Mouse (Mus musculus): Measurements from ENCODE around the gene Ephb3. TPM values are rescaled to one million over a fixed set of nuclear protein-coding genes. Genes with fewer than 3 reads are reported as not detected.

Gene Ephb3
- polyA plus RNA-seq, 1 experiment = 21.4 TPM

DNA sequence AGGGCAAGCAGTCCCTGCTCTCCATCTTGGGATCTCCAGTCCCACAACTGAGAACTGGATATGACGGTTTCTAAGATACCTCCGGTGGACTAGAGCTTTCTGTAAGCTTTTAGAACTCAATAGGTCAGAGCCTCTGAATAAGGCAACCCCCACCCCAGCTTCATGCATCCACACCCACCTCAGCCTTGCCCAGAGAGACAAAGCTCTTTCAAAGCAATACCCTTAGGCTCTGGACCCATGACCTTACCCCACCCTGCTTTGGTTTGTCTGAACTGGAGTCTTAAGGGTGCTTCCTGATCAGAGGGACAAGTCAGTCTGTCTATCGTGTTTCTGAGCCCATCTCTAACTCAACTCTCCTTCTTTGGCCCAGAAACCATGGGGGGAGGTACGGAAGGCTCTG is 1.8 kb upstream of the Ephb3 start:
- no peak overlapping the region for H3K27ac ChIP-seq (ENCODE audit: insufficient read depth, low read length)
- TF ChIP-seq CTCF (IDR thresholded peaks at IDR 0.05; ENCODE audit: extremely low read depth, insufficient read depth, low read length) (no peak), POLR2A (IDR thresholded peaks at IDR 0.05; ENCODE audit: extremely low read depth, insufficient read depth, low read length) (no peak)
- H3K4me1 ChIP-seq (ENCODE audit: control insufficient read depth, insufficient read depth, low read length) = 0 out of 2 replicates have a peak, but pooled peaks cover 2% of the 10 kb centered on the region
- H3K4me3 ChIP-seq (ENCODE audit: insufficient read depth, low read length) = no peak overlapping the region

DNA sequence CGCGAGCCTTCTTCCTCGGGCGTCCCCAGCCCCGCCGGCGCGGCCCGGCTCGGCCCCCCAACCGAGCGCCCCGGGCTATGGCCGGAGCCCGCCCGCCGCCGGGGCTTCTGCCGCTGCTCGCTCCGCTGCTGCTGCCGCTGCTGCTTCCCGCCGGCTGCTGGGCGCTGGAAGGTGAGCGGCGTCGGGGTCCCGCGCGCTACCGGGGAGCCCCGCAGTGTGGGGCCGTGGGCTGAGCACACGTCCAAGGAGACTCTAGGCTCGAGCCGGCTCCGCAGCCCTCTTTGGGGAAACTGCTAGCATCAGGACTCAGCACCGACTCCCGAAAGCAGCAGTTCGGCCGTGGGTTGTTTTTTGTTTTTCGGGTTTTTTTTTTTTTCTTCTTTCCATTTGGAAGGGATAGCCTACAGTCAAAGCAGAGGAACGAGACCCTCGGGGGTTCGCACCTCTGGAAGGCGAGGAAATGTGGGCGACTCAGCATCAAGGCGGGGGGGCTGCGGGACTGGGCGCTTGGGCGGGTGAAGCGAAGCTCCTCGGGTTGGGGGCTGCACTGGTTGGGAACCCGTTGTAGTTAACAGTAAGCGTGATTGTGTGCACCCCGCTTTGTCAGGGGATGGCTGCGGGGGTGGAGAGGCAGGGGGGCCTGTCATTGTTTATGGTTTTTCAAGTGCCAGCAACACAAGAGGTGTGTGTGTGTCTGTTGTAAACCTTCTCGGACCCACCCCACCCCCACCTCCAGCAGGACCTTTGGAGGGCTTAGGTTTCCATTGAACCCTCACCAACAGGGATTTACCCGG is 735 bp downstream of the Ephb3 start:
- TF ChIP-seq CTCF (IDR thresholded peaks at IDR 0.05; ENCODE audit: extremely low read depth, insufficient read depth, low read length) (no peak), POLR2A (IDR thresholded peaks at IDR 0.05; ENCODE audit: extremely low read depth, insufficient read depth, low read length) (no peak)

DNA sequence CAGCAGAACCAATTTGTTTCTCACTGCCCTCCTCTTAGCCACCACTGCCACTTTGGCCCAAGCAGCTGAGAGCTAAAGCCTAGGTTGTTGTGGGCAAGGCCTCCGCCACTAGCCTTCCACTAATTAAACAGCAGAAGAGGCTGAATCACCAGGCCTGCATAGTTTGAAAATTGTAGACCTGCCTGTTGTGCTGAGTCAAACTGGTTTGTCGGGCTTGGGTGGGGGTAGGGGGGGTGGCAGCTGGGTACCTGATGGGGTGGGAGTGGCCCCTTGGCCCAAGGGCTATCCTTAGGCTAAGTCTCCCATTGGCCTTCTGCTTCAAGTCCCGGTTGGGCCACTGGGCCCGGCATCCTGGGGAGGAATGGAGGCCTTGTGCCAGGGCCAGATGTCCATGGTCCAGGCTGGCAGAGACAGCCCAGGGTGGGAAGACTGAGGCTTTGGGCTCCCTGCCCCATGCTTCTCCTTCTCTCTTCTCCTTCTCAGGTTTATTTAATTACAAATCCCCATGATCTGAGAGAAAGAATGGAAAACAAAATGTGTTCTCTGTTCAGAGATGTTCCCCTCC is 3.5 kb downstream of the Ephb3 start:
- Histone ChIP-seq H3K27ac (ENCODE audit: insufficient read depth, low read length) (no peak overlapping the region), H3K4me3 (ENCODE audit: insufficient read depth, low read length) (no peak overlapping the region), H3K4me1 (ENCODE audit: control insufficient read depth, insufficient read depth, low read length) (peaks cover 13% of the 10 kb centered on the region)
- no peak for TF ChIP-seq POLR2A (IDR thresholded peaks at IDR 0.05; ENCODE audit: extremely low read depth, insufficient read depth, low read length)
- TF ChIP-seq CTCF (IDR thresholded peaks at IDR 0.05; ENCODE audit: extremely low read depth, insufficient read depth, low read length) = no peak

More for the DNA sequence above, 735 bp downstream of the Ephb3 start:
- Histone ChIP-seq H3K4me1 (ENCODE audit: control insufficient read depth, insufficient read depth, low read length) (peaks cover 7% of the 10 kb centered on the region), H3K4me3 (ENCODE audit: insufficient read depth, low read length) (peak overlapping the region; percentile 74), H3K27ac (ENCODE audit: insufficient read depth, low read length) (0 out of 2 replicates have a peak overlapping the region, but pooled peaks have one; percentile 10)

DNA sequence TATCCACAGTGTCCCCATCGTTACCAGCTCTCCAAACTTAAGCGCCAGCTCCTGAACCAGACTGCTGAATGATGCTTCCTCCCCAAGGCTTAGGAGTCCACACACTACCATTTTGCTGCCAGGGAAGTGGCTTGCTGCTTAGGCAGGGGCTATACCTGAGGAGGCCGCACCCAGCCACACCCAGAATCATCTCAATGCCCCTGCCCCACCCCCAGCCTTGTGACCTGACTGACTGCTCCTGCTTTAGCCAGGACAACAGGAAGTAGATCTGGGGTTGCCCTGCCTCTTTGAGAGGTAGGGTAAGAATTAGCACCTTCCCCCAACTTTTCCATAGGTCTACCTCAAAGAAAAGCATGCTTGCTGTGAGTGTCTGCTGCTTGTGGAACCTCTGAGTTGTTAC is 4.7 kb downstream of the Ephb3 start:
- peaks cover 13% of the 10 kb centered on the region for H3K4me1 ChIP-seq (ENCODE audit: control insufficient read depth, insufficient read depth, low read length)
- no peak overlapping the region for H3K4me3 ChIP-seq (ENCODE audit: insufficient read depth, low read length)
- no peak for TF ChIP-seq POLR2A (IDR thresholded peaks at IDR 0.05; ENCODE audit: extremely low read depth, insufficient read depth, low read length)
- no peak for TF ChIP-seq CTCF (IDR thresholded peaks at IDR 0.05; ENCODE audit: extremely low read depth, insufficient read depth, low read length)
- no peak overlapping the region for H3K27ac ChIP-seq (ENCODE audit: insufficient read depth, low read length)

DNA sequence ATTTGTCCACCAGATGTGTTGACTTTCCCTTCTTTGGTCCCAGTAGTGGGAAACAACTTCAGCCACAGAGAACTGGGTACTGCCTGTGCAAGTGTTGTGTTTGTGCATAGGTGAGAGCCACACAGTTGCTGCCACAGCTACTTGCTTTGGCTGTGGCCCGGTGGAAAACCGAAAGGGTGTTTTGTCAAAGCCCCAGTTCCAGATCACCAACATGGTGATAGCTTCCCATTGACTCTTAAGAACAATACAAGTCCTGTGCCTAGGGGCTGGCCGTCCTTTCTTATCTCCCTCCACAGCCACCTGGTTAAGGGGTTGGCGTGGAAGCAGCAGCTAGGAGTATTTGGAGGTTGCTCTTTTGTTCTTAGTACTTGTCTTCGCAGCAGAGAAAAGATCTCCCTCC is 5.6 kb downstream of the Ephb3 start:
- Histone ChIP-seq H3K4me3 (ENCODE audit: insufficient read depth, low read length) (peak overlapping the region; percentile 19), H3K27ac (ENCODE audit: insufficient read depth, low read length) (peak overlapping the region; percentile 25), H3K4me1 (ENCODE audit: control insufficient read depth, insufficient read depth, low read length) (peaks cover 13% of the 10 kb centered on the region)
- TF ChIP-seq POLR2A (IDR thresholded peaks at IDR 0.05; ENCODE audit: extremely low read depth, insufficient read depth, low read length) (no peak), CTCF (IDR thresholded peaks at IDR 0.05; ENCODE audit: extremely low read depth, insufficient read depth, low read length) (no peak)

DNA sequence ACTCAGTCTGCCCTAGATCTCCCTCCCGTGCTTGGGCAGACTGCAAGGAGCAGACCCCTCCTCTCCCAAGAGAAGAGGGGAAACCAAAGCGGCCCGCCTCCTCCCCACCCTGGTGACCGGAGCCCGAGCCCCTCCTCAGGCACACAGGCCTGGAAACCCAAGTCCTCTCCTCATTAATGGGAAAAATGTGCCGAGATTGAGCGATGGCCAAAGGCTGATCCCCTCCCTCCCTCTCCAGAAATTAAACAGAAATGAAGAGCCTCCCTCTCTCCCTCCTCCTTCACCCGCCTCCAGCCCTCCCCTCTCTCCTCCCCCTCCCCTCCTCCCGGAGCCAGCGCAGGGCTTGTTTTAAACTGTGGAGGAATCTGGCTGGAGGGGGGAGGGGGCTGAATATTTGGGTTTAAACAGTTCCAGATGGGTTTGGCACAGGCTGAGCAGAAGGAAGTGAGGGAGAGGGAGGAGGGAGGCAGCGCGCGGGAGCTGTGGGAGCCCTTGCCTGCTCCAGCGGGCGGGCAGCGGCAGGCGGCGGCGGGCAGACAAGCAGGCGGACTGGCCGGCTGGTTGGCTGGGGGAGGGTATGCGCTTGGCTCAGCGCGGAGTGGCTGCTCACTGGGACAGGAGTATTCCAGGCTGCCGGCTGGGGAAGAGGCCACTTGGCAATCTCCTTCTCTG is 6.2 kb downstream of the Ephb3 start:
- Histone ChIP-seq H3K4me1 (ENCODE audit: control insufficient read depth, insufficient read depth, low read length) (peaks cover 13% of the 10 kb centered on the region), H3K27ac (ENCODE audit: insufficient read depth, low read length) (peak overlapping the region; percentile 25), H3K4me3 (ENCODE audit: insufficient read depth, low read length) (peak overlapping the region; percentile 19)
- TF ChIP-seq POLR2A (IDR thresholded peaks at IDR 0.05; ENCODE audit: extremely low read depth, insufficient read depth, low read length) (0 out of 2 replicates have a peak, but pooled peaks have one; percentile 24), CTCF (IDR thresholded peaks at IDR 0.05; ENCODE audit: extremely low read depth, insufficient read depth, low read length) (no peak)

DNA sequence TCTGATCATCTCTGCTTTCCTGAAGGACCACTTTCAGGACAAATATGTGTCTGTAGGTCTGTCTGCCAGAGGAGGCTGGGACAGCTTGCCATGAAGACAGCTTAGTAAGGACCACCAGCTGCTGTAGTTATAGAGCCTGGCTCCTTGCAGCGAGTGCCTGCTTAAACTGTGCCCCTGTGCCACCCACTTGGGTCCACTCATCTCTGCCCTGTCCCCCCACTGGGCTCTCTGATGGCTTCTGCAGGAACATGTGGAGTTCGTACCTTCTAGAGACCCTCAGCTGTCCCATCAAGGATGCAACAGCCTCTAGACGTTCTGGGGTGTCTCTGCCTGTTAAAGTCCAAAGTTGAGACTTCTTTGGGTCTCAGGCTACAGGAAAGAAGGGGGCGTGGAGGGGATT is 6.9 kb downstream of the Ephb3 start:
- H3K27ac ChIP-seq (ENCODE audit: insufficient read depth, low read length) = no peak overlapping the region
- peaks cover 11% of the 10 kb centered on the region for H3K4me1 ChIP-seq (ENCODE audit: control insufficient read depth, insufficient read depth, low read length)
- H3K4me3 ChIP-seq (ENCODE audit: insufficient read depth, low read length) = peak overlapping the region; percentile 19; the same call in 1 of the 2 replicates
- TF ChIP-seq POLR2A (IDR thresholded peaks at IDR 0.05; ENCODE audit: extremely low read depth, insufficient read depth, low read length) = no peak
- TF ChIP-seq CTCF (IDR thresholded peaks at IDR 0.05; ENCODE audit: extremely low read depth, insufficient read depth, low read length) = no peak

DNA sequence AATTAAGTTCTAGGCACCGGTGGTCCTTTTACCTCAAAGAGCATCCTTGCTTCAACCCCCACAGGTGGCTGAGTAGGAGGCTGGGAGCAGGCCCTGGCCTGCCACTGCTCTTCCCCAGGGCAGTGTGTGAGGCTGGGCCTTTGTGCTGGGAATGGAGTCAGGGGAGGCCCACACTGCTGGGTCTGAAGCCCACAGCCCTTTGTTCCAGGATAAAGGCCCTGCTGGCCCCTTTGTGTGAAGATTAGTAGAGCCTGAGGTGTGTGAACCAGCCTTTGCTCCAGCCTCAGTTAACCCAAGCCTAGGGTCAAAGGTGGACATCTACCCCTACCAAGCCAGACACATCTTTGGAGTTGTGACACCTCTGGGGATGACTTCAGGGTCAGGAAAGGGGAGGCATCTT is 7.8 kb downstream of the Ephb3 start:
- Histone ChIP-seq H3K27ac (ENCODE audit: insufficient read depth, low read length) (no peak overlapping the region), H3K4me1 (ENCODE audit: control insufficient read depth, insufficient read depth, low read length) (peaks cover 11% of the 10 kb centered on the region), H3K4me3 (ENCODE audit: insufficient read depth, low read length) (no peak overlapping the region)
- TF ChIP-seq POLR2A (IDR thresholded peaks at IDR 0.05; ENCODE audit: extremely low read depth, insufficient read depth, low read length) (no peak), CTCF (IDR thresholded peaks at IDR 0.05; ENCODE audit: extremely low read depth, insufficient read depth, low read length) (no peak)

DNA sequence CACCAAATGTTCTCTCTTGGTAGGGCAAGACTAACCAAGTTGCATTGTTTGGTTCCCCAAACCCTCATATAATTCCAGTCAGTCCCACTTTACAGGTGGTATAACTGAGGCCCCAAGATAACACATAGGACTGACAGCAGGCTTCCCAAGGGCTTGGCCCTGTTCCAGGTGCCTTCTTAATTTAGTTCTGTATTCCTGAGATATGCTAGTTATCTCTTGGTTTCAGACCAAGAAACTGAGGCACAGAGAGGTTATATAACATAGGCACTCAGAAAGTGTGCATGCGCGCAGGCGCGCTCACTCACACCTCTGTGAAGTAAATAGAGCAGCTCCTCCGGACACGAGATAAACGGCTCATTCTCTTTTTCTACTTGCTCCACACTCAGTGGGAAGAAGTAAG is 9.4 kb downstream of the Ephb3 start:
- H3K27ac ChIP-seq (ENCODE audit: insufficient read depth, low read length) = no peak overlapping the region
- H3K4me3 ChIP-seq (ENCODE audit: insufficient read depth, low read length) = no peak overlapping the region
- TF ChIP-seq POLR2A (IDR thresholded peaks at IDR 0.05; ENCODE audit: extremely low read depth, insufficient read depth, low read length) = no peak
- no peak for TF ChIP-seq CTCF (IDR thresholded peaks at IDR 0.05; ENCODE audit: extremely low read depth, insufficient read depth, low read length)
- peaks cover 11% of the 10 kb centered on the region for H3K4me1 ChIP-seq (ENCODE audit: control insufficient read depth, insufficient read depth, low read length)
